Mouse (Mus musculus) T-helper 17 cell (primary cell): ENCODE results near the gene Arid5b.

Experiments used
- in situ Hi-C, 2 experiments: fragments of 300-600 bp; cut with MboI, MseI; formaldehyde crosslinking; loops; 1 replicate in 1 of 2; 2 replicates in 1 of 2; pipeline ENCODE4 v1.15.1; 2025; ENCODE audit warnings: high pct_unique_total_duplicates in 2 of 2

Arid5b gene

DNA sequence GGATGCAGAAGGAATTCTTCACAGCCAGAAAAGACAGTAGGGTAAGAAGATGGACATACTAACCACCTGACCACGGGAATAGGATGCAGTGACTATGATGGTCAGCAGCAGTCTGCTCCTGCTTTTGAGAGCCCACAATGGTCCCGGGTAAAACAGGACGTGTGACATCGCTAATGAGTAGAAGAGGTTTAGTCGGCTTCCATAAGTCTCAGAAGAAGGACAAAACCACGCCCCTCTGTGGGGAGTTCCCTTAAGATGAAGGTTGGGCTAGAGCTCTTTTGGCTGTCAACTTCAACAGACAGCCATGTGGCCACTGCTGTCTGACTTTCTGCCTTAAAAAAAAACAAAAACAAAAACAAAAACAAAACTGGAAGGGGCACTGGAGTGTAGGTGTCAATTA lies 74.1 kb downstream of the Arid5b start:
- in situ Hi-C loops, result loop anchor here in 1 of 2 experiments (25.0 kb wide), 1 partner anchor 708 kb away; no protein-coding TSS in a partner anchor

DNA sequence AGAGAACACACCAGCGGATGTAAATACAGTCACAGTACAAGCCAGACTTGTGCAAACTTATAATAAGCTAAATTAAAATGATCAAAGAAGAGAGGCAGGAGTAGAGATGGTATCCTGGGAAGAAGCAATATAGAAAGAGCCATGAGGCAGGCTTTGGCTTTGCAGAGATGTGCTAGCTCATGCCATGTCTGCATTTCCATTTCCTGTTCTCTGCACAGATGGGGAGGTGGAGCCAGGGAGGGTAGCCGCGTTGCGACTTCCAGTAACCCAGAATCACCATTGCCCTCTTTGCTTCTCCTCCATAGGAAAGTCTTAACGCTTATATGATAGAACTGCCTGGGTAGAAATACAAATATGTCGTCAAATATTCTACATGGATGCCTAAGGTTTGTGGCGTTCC lies 74.7 kb downstream of the Arid5b start:
- in situ Hi-C loops, result loop anchor here in 1 of 2 experiments (25.0 kb wide), 1 partner anchor 708 kb away; no protein-coding TSS in a partner anchor

DNA sequence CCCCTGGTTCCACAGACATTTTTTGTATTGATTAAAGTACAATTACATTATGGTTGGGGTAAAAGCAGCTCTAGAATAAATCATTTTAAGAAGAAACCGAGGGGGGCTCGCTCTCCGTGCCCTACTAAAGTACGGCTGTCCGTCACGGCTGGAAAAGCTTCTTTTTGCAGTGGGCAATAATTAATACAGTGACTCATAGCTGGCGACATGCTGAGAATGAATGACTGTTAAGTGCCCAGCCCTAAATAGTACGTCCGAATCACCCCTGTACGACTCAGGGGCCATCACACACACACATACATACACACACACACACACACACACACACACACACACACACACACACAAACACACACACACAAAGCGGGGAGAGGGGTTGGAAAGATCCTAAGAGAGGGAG lies 75.2 kb downstream of the Arid5b start:
- in situ Hi-C loops, result loop anchor here in 1 of 2 experiments (25.0 kb wide), 1 partner anchor 709 kb away; no protein-coding TSS in a partner anchor

DNA sequence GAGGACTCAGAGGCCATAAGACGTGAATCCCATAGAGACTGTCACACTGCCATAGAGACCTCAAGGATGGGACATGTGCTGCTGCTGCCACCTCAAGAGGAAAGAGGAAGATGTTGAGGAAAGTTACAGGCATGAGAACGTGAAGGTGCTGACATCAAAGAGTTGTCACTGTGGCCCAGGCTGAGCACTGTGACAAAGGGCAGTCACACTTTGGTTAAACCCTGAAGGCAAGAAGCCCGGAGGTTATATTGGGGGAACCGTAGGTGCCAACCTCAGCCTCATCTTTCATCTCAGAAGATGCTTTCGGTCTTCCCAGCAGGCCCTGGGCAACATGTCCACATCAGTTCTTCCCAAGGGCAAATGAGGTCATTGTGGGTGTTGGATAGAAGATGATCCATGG lies 79.1 kb downstream of the Arid5b start:
- in situ Hi-C loops, result loop anchor here in 1 of 2 experiments (25.0 kb wide), 1 partner anchor 1013 kb away; the partner anchor contains the start of gene A930033H14Rik

DNA sequence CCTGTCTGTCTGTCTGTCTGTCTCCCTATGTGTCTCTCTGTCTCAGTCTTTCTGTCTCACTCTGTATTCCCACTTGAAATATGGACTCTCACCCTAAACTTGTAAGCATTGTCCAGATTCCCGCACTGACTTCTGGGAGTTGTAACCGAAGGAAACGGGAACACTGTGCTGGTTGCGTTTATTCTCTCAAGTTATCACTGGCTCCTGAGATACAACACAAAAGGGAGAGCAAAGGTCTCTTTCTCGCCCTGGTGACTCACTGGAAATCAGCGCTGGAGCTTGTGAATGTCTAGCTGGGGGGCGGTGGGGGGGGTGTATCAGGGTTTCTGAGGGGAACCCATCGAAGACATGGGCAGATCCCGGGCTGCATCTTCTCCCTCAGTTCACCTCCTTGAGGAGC lies 82.2 kb downstream of the Arid5b start:
- in situ Hi-C loops, result loop anchor here in 1 of 2 experiments (25.0 kb wide), 1 partner anchor 1016 kb away; the partner anchor contains the start of gene A930033H14Rik

DNA sequence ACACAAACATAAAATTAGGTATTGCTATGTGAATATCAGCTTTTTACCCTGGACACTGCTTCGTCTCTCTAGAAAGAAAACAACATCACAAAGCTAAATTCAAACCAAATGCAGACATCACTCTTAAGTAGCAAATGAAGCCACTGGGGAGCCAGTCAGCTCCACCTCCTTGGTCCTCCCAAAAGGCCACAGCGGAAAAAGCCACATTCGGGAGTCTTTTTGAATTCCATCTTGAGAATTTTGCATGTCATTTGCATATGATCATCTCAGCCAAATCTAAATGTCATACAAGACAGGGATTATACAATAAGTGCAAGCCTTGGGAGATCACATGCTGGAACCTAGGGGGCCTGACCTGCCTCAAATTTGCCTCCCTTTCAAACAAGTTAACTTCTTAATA lies 85.0 kb downstream of the Arid5b start:
- in situ Hi-C loops, result loop anchor here in 1 of 2 experiments (25.0 kb wide), 1 partner anchor 1019 kb away; the partner anchor contains the start of gene A930033H14Rik

DNA sequence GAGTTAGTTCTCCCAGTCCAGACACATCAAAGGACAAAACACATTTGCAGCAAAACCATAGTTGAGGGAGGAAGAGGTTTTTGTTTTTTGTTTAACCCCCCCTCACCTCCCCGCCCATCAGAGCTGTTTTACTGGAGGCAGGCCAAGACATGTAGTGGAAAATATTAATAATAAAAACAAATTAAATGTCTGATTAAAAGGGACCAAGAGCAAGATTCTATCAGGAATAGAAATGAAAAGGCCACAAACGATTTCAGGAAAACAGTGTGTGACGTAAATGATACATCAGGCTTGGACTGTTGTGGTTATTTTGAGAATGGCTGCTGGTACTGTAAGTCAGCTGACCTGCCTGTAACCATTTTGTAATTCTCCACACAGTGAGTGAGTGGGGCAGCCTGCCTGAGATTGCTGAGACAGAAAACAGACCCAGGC lies 85.7 kb downstream of the Arid5b start:
- in situ Hi-C loops, result loop anchor here in 1 of 2 experiments (25.0 kb wide), 1 partner anchor 1019 kb away; the partner anchor contains the start of gene A930033H14Rik

DNA sequence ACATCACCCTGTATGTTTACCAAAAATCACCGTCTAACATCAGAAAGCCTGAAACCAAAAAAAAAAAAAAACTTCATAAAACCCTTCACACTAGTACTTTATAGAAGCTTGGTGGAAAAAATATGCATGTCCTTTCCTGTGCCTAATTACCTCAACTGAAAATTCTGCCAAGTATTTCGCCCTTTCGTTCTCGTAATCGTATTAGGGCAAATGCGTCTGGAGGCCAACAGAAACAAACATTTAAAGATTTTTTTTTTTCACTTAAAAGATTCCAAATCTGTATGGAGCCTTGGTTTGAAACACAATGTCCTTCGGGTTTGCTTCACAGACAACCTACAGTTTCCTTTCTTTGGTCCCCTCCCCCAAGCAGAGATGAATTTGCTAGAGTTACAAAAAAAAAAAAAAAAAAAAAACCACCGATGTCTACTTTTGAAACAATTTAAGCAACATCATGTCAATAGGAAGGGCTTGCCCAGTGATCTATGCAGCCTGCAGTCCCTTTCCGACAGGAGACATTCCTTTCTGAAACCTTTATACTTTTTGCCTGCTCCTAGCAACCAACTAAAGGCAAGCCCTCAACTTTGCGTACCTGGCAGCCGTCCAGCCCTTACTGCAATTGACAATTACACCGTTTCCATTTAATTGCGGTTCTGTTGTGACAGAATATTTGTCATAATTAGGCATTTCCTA lies 86.7 kb downstream of the Arid5b start:
- in situ Hi-C loops, result loop anchor here in 1 of 2 experiments (25.0 kb wide), 1 partner anchor 1020 kb away; the partner anchor contains the start of gene A930033H14Rik

DNA sequence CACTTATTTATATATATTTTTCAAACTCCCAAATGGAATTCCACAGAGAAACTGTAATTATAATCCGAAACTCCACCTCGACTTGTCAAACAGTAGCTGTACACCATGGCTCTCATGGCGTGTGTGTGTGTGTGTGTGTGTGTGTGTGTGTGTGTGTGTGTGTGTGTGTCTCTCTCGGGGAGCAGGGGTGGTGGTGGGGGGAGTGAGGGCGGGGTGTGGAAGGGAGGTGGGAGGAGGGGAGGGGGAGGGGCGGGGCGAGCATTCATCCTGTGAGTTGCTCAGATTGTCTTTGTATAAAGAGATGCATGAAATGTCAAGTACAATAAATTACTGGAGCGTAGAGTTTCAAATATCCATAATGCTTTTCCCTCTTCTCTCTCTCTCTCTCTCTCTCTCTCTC lies 87.4 kb downstream of the Arid5b start:
- in situ Hi-C loops, result loop anchor here in 1 of 2 experiments (25.0 kb wide), 1 partner anchor 1021 kb away; the partner anchor contains the start of gene A930033H14Rik

DNA sequence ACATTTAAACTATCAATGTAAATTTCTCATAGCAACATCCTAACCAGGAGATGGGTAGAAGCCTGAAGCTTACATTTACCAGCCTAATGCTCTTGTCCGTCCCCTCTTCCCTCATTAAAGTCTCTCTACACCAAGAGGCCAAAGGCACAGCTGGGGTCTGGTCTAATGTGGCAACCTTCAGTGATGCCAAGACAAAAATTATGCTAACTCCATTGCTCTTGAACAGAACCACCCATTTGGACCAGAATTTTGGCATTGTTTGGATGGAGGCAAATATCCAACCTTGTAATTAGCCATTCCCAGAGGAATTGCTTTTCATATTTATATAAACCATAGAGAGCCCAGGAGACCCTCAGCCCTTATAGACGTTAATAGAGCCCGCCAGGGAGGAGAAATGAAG lies 88.7 kb downstream of the Arid5b start:
- in situ Hi-C loops, result loop anchor here in 1 of 2 experiments (25.0 kb wide), 1 partner anchor 1022 kb away; the partner anchor contains the start of gene A930033H14Rik

DNA sequence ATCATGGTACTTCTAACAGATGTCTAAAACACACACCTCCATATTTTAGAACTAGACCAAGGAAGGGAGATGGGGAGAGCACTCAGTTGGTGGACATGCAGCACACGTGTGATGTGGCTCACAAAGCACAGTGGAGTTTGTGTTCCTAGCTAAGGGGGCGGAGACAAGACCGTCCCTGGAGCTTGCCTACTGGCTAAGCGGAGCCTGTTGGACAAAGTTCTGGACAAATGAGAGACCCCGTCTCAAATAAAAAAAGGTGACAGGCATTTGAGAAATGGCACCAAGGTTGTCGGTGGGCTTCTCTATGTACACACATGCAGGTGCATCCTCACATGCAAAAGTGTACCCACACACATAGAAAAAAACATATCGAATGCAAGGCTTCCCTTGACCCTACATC lies 95.4 kb downstream of the Arid5b start:
- in situ Hi-C loops, result loop anchor here in 1 of 2 experiments (25.0 kb wide), 1 partner anchor 1029 kb away; the partner anchor contains the start of gene A930033H14Rik

DNA sequence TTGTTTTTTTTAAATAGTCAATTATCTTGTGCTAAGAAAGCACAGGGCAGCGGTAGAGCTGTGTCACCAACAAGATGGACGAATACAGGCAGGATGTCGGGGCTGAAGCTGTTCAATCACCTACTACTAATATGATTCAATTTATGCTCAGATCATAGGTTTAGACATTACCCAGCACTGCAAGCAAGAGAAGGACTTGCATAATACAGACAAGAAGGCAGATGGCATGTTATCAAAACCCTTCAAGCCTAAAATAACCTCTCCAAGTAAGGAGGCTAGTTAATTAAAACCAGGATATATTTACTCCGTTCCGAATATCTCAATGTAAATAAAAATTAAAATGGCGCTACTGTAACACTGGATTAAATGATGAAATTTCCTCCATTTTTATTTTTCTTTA lies 96.3 kb downstream of the Arid5b start:
- in situ Hi-C loops, result loop anchor here in 1 of 2 experiments (25.0 kb wide), 1 partner anchor 1030 kb away; the partner anchor contains the start of gene A930033H14Rik

DNA sequence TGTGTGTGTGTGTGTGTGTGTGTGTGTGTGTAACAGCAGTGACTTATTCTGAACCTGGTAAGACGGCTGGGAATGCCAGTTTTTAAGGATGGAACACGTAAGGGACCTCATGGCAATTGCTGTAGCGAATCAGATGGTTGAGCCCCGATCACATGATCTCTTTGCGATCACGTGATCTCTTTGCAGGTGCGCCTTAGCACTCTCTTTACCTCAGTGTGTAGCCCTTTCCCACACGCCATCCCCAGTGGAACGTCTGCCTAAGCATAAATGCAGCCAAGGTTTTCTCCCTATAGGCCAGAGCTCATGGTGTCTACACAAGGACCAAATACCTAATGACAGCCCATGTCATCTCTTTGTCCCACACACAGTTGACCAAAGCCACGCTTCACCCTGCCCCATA lies 97.4 kb downstream of the Arid5b start:
- in situ Hi-C loops, result loop anchor here in 1 of 2 experiments (25.0 kb wide), 1 partner anchor 1031 kb away; the partner anchor contains the start of gene A930033H14Rik

DNA sequence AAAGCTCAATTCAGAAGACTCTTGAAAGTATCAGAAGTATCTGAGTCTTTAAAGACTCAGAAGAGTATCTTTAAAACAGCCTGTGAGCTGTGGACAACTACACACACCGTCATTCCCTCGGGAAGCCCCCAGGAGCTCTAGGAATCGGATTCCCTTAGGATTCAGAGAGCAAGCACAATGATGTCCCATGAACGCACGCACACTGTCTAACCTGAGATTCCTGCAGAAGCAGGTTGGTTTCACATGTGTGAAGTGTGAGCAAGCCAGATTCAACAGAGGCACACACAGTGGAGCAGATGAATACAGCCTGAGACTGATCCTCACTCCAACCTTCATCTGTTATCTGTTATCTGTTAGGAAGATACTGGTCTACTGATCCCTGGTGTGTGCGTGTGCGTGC lies 97.8 kb downstream of the Arid5b start:
- in situ Hi-C loops, result loop anchor here in 1 of 2 experiments (25.0 kb wide), 1 partner anchor 1032 kb away; the partner anchor contains the start of gene A930033H14Rik

DNA sequence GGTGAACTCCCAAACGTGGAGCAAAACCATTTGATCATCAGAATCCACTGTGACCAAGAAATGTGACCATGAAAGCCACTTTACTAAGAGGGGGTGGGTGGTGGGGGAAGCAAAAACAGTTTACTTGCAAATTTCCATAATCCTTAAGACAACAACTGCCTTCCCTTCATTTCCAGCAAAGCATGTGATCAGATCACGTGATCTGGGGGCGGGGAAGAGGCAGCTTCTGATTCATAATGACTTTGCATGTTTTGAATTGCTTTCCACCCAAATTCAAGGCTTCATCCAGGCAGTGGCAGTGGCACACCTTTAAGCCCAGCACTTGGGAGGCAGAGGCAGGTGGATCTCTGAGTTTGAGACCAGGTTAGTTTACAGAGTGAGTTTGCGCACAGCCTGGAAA lies 98.4 kb downstream of the Arid5b start:
- in situ Hi-C loops, result loop anchor here in 1 of 2 experiments (25.0 kb wide), 1 partner anchor 1032 kb away; the partner anchor contains the start of gene A930033H14Rik

DNA sequence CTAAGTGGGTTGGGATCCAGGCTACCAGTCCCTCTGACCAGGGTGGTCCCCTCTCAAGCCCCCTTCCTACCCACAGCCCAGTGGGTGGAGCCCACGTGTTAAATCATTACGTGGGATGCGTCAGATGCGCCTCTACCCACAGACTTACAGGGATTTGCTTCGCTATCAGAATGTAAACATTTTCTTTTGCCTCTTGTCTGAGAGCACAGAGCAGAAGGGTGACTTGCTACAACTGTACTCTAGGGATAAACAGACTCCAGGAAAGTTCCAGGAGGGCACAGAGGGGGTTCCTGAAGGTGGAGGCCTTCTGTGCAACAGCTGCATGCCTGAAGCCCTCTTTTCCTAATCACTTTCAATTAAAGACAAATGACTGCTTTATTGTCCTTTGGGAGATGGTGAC lies 98.8 kb downstream of the Arid5b start:
- in situ Hi-C loops, result loop anchor here in 1 of 2 experiments (25.0 kb wide), 1 partner anchor 1033 kb away; the partner anchor contains the start of gene A930033H14Rik

DNA sequence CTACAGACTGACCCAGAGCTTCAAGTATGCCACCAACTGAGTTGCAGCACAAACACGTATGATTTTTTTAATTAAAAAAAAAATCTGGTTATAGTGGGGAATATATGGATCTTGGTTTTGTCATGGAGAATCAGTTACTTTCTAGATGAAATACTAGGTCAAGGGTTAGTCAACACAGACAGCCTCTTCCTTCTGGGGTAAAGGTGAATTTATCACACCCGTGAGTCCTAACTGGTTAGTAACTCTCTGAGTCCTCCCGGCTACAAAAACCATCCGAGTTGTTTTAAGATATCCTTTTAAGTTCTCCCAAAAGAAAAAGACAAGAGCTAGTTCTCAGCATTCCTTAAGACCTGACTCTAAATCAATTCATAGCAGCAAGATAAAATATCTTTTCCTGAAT lies 99.2 kb downstream of the Arid5b start:
- in situ Hi-C loops, result loop anchor here in 1 of 2 experiments (25.0 kb wide), 1 partner anchor 1033 kb away; the partner anchor contains the start of gene A930033H14Rik

DNA sequence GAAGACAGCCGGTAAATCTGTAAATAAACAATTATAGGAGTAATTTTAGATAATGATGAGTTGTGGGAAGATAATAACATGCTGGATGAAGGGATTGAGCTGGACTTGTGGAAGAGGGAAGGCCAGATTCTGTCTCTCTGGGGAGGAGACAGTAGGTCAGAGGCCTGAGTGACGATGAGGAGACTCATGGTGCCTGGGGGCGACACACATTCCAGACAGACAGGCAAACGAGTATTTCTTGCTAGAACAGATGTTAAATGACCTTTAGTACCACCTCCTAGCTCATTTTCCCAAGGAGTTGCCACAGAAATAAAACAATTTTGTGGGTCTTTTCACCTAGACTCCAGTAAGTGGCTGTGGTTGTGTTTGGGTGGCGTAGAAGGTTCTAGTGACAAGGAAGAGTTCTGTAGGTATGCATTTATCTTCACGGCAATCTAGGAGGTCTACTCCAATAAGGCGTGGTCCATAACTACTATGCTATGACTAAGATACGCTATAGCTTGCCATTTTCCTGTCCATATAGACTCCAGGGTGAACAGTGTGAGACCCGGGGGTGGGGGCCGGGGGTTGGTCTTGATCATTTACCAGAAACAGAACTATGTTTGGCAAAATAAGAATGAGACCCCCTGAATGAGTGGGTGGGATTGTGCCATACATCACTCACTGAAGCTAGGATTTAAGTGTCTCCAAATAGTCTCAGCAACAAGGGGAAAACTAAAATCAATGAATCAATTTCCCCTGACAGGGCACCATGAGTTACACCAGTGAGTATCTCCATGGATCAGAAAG lies 100.6 kb downstream of the Arid5b start:
- in situ Hi-C loops, result loop anchor here in 1 of 2 experiments (25.0 kb wide), 1 partner anchor 1034 kb away; the partner anchor contains the start of gene A930033H14Rik

DNA sequence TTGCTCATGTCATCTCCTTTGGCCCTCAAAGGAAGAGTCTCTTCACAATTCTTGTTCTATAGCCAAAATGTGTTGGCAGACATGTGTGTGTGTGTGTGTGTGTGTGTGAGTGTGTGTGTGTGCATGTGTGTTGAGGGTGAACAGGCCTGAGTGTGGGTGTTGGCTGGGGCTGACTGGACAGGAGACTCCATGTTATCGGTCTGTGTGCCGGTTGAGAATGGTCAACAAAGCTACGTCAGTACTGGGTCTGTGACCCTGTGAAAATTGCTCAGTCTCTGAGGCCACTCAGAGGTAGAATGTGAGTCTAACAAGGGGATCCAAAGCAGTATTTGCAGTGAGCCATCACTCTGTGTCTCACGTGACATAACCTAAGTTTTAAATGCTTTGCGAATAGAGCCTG lies 102.7 kb downstream of the Arid5b start:
- in situ Hi-C loops, result loop anchor here in 1 of 2 experiments (25.0 kb wide), 1 partner anchor 1036 kb away; the partner anchor contains the start of gene A930033H14Rik

DNA sequence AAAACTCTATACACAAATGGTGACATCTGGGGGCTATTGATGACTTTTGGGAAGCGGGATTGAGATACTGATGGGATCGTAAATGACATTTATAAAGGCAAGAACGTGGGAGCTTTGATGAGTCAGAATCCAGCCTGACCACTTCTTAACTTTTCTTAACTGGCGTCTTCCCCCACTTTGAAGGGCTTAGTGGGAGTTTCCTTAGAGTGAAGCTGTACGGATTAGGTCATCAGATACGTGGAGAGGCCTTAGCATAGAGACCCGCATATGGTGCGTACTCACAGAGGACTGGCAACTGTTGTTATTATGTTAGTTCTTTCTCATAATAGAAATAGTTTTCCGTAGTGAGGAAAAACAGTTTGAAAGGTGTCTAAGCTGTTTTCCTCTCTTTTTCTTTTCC lies 104.9 kb downstream of the Arid5b start:
- in situ Hi-C loops, result no loop called here

DNA sequence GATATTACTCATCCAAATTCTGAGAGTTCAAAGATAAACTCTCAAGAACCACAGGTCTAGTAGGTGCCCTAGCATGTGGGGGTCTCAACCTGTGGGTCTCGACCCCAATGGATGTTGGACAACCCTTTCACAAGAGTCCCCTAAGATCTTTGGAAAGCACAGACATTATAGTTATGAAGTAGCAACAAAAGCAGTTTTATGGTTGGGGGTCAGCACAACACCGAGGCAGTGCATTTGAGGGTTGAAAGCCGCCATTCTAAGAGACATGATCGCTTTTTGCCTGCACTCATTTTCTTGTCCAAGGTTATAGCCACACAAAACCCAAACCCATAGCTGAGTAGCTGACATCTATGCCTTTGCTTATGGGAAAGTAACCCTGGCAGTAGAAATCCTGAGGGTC lies 105.6 kb downstream of the Arid5b start:
- in situ Hi-C loops, result no loop called here
